In the genomic region with DNA sequence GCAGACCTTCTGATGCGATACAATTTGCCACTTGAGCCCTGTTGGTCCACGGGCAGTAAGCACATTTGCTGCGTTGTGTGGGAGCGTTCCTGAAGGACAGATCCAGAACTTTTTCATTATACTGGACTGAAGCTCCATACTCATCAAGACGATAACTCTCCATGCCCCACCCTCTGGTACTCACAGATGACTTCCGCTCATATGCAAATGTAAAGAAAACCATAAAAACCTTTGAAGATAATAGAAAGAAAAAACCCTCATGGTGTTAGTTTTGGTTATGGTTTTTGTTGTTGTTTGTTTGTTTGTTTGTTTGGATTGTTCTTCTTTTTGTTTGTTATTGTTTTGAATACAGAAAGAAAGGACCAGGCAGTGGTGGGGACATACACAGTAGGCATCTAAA, we compare ENCODE assay signal across 7 mouse cellular contexts.
DNase-seq lines count a peak whose midpoint lies in the region; ATAC-seq and TF ChIP-seq lines count a peak whose summit lies in the region.

No protein-coding gene starts in this region.

- H3K27me3 ChIP-seq in liver, embryonic 11.5 days (replicated peaks; ENCODE audit: control insufficient read depth, insufficient read depth, low read length), result no peaks in the 10 kb centered on the region
- no peaks in the 10 kb centered on the region for H3K27me3 ChIP-seq in forebrain, embryonic 11.5 days (ENCODE audit: control insufficient read depth, insufficient read depth, low read length)
- no peaks in the 10 kb centered on the region for H3K27me3 ChIP-seq in intestine, embryonic 15.5 days (replicated peaks)
- no peaks in the 10 kb centered on the region for H3K27me3 ChIP-seq in midbrain, postnatal 0 days (ENCODE audit: insufficient read depth, low read length)

- no peaks in the 10 kb centered on the region for H3K9me3 ChIP-seq in liver, embryonic 11.5 days (ENCODE audit: control insufficient read depth, low read length)
- H3K9me3 ChIP-seq in forebrain, embryonic 11.5 days (ENCODE audit: control insufficient read depth, low read length), result no peaks in the 10 kb centered on the region
- no peaks in the 10 kb centered on the region for H3K9me3 ChIP-seq in intestine, embryonic 15.5 days
- no peaks in the 10 kb centered on the region for H3K9me3 ChIP-seq in midbrain, postnatal 0 days (ENCODE audit: low read length)

- H3K4me3 ChIP-seq in liver, embryonic 11.5 days (ENCODE audit: low read depth, low read length), result no peak overlapping the region
- H3K4me3 ChIP-seq in forebrain, embryonic 11.5 days (ENCODE audit: low read depth, low read length), result no peak overlapping the region
- no peak overlapping the region for H3K4me3 ChIP-seq in intestine, embryonic 15.5 days (replicated peaks)
- H3K4me3 ChIP-seq in midbrain, postnatal 0 days (ENCODE audit: low read depth, low read length), result no peak overlapping the region

- no peak for ATAC-seq in liver, embryonic 11.5 days (replicated peaks; ENCODE audit: low FRiP score)
- ATAC-seq in forebrain, embryonic 11.5 days (replicated peaks; ENCODE audit: low FRiP score), result no peak
- no peak for ATAC-seq in intestine, embryonic 15.5 days
- no peak for ATAC-seq in midbrain, postnatal 0 days (ENCODE audit: low FRiP score)

- 37% methylated on average over 6 of the region's 6 CpGs for WGBS in liver, embryonic 11.5 days
- 46% methylated on average over 6 of the region's 6 CpGs for WGBS in forebrain, embryonic 11.5 days
- 37% methylated on average over 6 of the region's 6 CpGs for WGBS in intestine, embryonic 15.5 days
- 33% methylated on average over 6 of the region's 6 CpGs for WGBS in midbrain, postnatal 0 days

- TF ChIP-seq CTCF in midbrain, postnatal 0 days (IDR thresholded peaks at IDR 0.05), result no peak

- no peaks in the 10 kb centered on the region for H3K36me3 ChIP-seq in liver, embryonic 11.5 days (ENCODE audit: control insufficient read depth, insufficient read depth, low read length)
- no peaks in the 10 kb centered on the region for H3K36me3 ChIP-seq in forebrain, embryonic 11.5 days (ENCODE audit: control insufficient read depth, insufficient read depth, low read length)
- H3K36me3 ChIP-seq in intestine, embryonic 15.5 days, result no peaks in the 10 kb centered on the region
- H3K36me3 ChIP-seq in midbrain, postnatal 0 days (ENCODE audit: insufficient read depth, low read length), result no peaks in the 10 kb centered on the region

- no peak overlapping the region for H3K9ac ChIP-seq in liver, embryonic 11.5 days (ENCODE audit: low read depth, low read length)
- H3K9ac ChIP-seq in forebrain, embryonic 11.5 days (ENCODE audit: low read length), result no peak overlapping the region
- no peak overlapping the region for H3K9ac ChIP-seq in intestine, embryonic 15.5 days
- H3K9ac ChIP-seq in midbrain, postnatal 0 days (replicated peaks; ENCODE audit: low read length, poor library complexity, severe bottlenecking), result no peak overlapping the region

- no peak for DNase-seq in liver, embryonic 11.5 days (ENCODE audit: low spot score)
- DNase-seq in liver, result no peak
- peak; percentile 29 for DNase-seq in forebrain, embryonic 11.5 days (ENCODE audit: low spot score)
- no peak for DNase-seq in midbrain, postnatal 0 days (ENCODE audit: low spot score)
- no peak for DNase-seq in urinary bladder, postnatal 14 days (ENCODE audit: low spot score)
- DNase-seq in thymus, postnatal 10 days (ENCODE audit: low spot score in 2 of 2), result no peak

- no peak overlapping the region for H3K27ac ChIP-seq in liver, embryonic 11.5 days (ENCODE audit: low read depth, low read length)
- no peak overlapping the region for H3K27ac ChIP-seq in forebrain, embryonic 11.5 days (ENCODE audit: low read depth, low read length)
- peak overlapping the region; percentile 91; the same call in 1 of the 2 replicates for H3K27ac ChIP-seq in intestine, embryonic 15.5 days
- no peak overlapping the region for H3K27ac ChIP-seq in midbrain, postnatal 0 days (ENCODE audit: low read depth, low read length)

- peaks cover 30% of the 10 kb centered on the region for H3K4me1 ChIP-seq in liver, embryonic 11.5 days (replicated peaks; ENCODE audit: control insufficient read depth, insufficient read depth, low read length)
- peaks cover 4% of the 10 kb centered on the region; the same call in 1 of the 2 replicates for H3K4me1 ChIP-seq in forebrain, embryonic 11.5 days (replicated peaks; ENCODE audit: control insufficient read depth, insufficient read depth, low read length)
- peaks cover 24% of the 10 kb centered on the region for H3K4me1 ChIP-seq in intestine, embryonic 15.5 days (replicated peaks)
- peaks cover 13% of the 10 kb centered on the region; the same call in 1 of the 2 replicates for H3K4me1 ChIP-seq in midbrain, postnatal 0 days (ENCODE audit: insufficient read depth, low read length)

- peak overlapping the region; percentile 89 for H3K4me2 ChIP-seq in liver, embryonic 11.5 days
- no peak overlapping the region; the same call in 1 of the 2 replicates for H3K4me2 ChIP-seq in forebrain, embryonic 11.5 days (ENCODE audit: low read depth, low read length, severe bottlenecking)
- H3K4me2 ChIP-seq in intestine, embryonic 15.5 days (replicated peaks), result peak overlapping the region; percentile 64
- H3K4me2 ChIP-seq in midbrain, postnatal 0 days (ENCODE audit: low read depth, low read length, poor library complexity, severe bottlenecking), result peak overlapping the region; percentile 33
